Mouse (Mus musculus) urinary bladder, postnatal 4 days (tissue): ENCODE measurements at regions not wholly inside any gene's neighbourhood (a gene's known extent, or its start where the extent isn't known, plus 50 kb on each side); places are given as distances from the start of the nearest gene placed in this dataset.

Experiments used
- DNase-seq, 2 experiments: peaks; one replicate each; pipeline ENCODE4 v3.0.0; 2021 to 2022; ENCODE audit warnings: low spot score in 2 of 2

GRCm38 (mm10) chr2:106256012-106256411 is 252.7 kb upstream of the Dnajc24 start:
- DNase-seq = no peak

GRCm38 (mm10) chr2:106234358-106234757 is 231.0 kb upstream of the Dnajc24 start:
- no peak for DNase-seq

GRCm38 (mm10) chr2:106231136-106231535 is 227.8 kb upstream of the Dnajc24 start:
- DNase-seq = no peak

GRCm38 (mm10) chr2:106230021-106230420 is 226.7 kb upstream of the Dnajc24 start:
- no peak for DNase-seq

GRCm38 (mm10) chr2:106228249-106228648 is 224.9 kb upstream of the Dnajc24 start:
- no peak for DNase-seq

GRCm38 (mm10) chr2:106216169-106216568 is 212.8 kb upstream of the Dnajc24 start:
- DNase-seq = no peak

- DNase-seq = no peak
These were observed 210.4 kb upstream of the Dnajc24 start for GRCm38 (mm10) chr2:106213740-106214139.

GRCm38 (mm10) chr2:106210773-106211172 is 207.4 kb upstream of the Dnajc24 start:
- DNase-seq = no peak

- no peak for DNase-seq
These were observed 205.5 kb upstream of the Dnajc24 start for GRCm38 (mm10) chr2:106208767-106209250.

- no peak for DNase-seq
These were observed 196.8 kb upstream of the Dnajc24 start for GRCm38 (mm10) chr2:106200130-106200529.

- DNase-seq = no peak
These were observed 191.8 kb upstream of the Dnajc24 start for GRCm38 (mm10) chr2:106195170-106195569.

- DNase-seq = peak; percentile 38 to 75
These were observed 191.1 kb upstream of the Dnajc24 start for GRCm38 (mm10) chr2:106194369-106195023.

GRCm38 (mm10) chr2:106193889-106194347 is 190.6 kb upstream of the Dnajc24 start:
- DNase-seq = no peak

GRCm38 (mm10) chr2:106190579-106191322 is 187.4 kb upstream of the Dnajc24 start:
- DNase-seq = no peak

GRCm38 (mm10) chr2:106183651-106184050 is 180.3 kb upstream of the Dnajc24 start:
- DNase-seq = no peak

GRCm38 (mm10) chr2:106182051-106182450 is 178.7 kb upstream of the Dnajc24 start:
- no peak for DNase-seq

- DNase-seq = no peak
These were observed 159.3 kb upstream of the Dnajc24 start for GRCm38 (mm10) chr2:106162681-106163080.

- no peak for DNase-seq
These were observed 158.5 kb upstream of the Dnajc24 start for GRCm38 (mm10) chr2:106161877-106162276.

GRCm38 (mm10) chr2:106149701-106150100 is 146.4 kb upstream of the Dnajc24 start:
- DNase-seq = no peak

GRCm38 (mm10) chr2:106140931-106141330 is 137.6 kb upstream of the Dnajc24 start:
- DNase-seq = no peak

GRCm38 (mm10) chr2:106101002-106101401 is 97.7 kb upstream of the Dnajc24 start:
- DNase-seq = no peak

- DNase-seq = no peak
These were observed 82.8 kb upstream of the Dnajc24 start for GRCm38 (mm10) chr2:106086121-106086520.
